Mouse (Mus musculus) layer of hippocampus, postnatal 10 days (tissue): ENCODE measurements around the gene Slc1a6. TPM values are rescaled to one million over a fixed set of nuclear protein-coding genes. Genes with fewer than 3 reads are reported as not detected.
"Not testable (repeated sequence)": the region's sequence is repeated elsewhere in the genome, so short reads cannot be mapped to it uniquely, and the experiment has no call there.

Experiments used
- DNase-seq, 2 experiments: peaks; one replicate each; pipeline ENCODE4 v3.0.0; 2021; ENCODE audit warnings: low spot score in 2 of 2
- long read RNA-seq: library from polyadenylated mRNA; stranded (forward); transcript quantifications from one replicate; pipeline ENCODE4 v2.0.0, GENCODE M21; 2023
- total RNA-seq, 2 experiments: library from RNA; stranded (reverse); gene quantifications; 2 replicates each; pipeline ENCODE4 v1.2.3; 2021

Gene Slc1a6
- total RNA-seq: 10 to 100 TPM; 16.1 to 17.3 TPM
- long read RNA-seq, partial matches to known transcripts: 0 of 4 reads
- long read RNA-seq, other reads (novel, unspliced or antisense): 1 of 4 reads

DNA sequence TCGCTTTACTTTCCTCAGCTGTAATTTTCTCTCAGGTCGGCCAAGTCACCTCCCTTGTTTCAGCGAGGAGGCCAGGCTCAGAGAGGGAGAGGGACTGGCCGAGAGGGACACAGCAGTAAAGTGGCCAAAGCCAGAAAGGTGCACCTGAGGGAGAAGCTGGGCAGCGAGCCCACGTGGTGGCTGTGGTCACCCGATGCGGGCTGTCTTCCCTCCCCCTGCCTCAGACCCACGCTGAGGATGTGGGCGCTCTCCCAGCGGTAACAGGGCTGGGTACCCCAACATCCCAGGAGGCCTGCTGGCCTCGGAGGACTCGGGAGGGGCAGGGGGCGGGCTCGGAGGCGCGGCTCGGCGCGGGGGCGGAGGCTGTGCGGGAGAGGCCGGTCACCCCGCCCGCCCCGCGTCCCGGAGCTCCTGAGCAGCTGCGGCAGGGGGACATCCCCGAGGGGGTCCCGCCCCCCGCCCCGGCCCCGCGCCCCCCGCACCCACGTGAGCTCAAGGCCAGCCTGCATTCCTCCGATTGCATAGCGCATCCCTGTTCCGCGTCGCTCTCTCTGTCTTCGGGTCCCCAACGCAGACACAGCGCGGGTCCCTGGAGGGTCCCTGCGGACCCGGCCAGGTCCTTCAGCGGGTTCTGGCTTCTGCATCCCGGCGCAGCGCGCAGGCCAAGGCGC, at the start of gene Slc1a6:
Slc1a6 (plus strand) TSS at position 516 of the 671 bp plus-strand sequence.
- peak; percentile 31 to 47 for DNase-seq

DNA sequence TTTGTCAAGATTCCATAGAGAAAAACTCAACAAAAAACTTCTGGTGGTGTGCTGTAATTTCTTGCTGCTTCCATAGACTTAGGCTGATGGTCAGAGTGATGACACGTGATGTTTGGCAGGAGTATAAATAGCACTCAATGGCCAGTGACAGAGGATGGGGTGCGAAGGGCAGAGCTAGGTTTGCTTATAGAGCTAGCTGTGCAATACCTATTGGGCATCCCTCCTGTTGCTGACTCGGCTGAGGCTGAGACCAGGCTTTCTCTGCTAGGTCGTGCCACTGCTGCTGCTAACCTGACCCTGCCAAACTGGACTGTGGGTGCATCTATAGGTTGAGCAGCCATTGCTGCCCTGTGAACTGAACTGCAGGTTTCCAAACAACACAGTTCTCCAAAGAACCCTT, 40.5 kb upstream of the Slc1a6 start:
- DNase-seq: no peak

DNA sequence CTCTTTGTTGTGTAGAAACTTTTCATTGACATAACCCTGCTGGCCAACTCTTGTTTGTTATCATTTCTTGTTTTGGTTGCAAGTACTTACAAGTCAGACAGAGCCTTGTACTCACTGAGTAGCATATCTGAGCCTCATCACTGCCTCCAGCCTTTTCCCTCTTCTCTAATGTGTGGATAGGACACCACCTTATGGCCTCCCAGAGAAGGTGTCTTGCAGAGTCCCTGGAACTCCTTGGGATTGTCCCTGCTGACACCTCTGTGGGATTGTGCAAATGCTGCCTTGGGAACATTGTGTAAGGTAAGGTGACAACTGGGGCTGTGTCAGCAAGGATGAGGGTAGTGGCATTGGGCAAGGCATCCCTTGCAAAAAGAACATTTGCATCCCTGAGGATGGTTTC, 36.6 kb upstream of the Slc1a6 start:
- no peak for DNase-seq

DNA sequence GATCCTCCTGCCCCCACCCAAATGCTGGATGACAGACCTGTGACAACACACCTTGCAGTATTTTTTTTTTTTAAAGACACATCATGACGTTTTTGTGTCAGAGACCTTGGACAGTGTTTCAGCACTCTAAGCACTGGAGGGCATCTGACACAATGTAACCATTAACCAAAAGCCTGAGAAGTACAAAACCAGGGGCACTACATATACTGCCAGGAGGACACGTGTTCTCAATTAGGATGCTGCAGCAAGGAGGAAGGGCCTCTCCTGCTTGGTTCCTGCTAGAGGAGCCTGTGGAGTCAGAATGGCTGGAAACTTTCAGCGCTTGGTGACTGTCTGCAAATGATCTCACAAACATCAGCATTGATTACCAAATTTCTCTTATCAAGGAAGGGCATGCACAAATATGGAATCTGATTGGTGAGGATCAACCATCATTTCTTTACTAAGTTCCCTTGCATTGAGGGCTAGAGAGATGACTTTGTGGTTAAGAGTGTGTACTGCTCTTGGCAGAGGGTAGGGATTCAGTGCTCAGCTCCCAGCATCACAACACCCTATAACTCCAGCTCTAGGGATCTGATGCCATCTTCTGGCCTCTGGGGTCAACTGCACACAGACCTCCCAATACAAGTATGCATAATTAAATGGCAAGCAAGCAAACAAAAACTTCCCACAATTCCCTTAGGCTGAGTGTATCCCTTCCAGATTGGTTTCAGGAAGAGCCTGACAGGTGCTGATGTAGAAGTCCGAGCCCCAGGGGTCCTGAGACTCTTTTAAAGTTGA, 34.7 kb upstream of the Slc1a6 start:
- DNase-seq: no peak

DNA sequence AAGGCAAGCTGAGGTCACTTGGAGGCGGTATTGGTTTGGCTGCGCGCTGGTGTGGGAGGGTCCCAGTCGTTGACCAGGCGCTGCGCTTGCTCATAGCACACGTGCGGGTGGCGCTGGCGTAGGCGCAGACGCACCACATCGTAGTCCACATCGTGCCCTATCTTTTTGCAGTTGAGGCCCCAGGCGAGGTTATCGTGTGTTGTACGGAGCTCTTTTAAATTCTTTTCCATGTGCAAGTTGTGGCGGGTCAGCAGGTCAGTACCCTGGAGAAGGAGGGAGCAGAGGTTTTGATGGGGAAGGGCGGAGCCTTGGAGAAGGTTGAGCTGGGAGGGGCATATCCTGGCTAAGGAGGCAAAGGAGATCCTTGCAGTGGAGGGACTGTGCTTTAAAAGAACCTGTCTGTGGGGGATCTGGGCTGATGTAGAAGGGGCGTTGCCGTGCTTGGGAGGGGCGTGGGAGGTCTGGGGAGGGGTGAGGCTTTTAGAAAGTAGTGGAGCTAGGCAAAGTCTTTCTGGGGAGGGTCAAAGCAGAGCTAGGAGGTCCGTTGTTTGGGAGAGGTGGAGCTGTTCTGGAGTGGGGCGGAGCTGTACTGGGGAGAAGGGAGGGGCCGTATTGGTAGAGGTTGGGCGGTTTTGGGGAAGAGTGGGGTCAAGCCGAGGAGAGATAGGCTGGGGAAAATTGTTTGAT, 33.1 kb upstream of the Slc1a6 start:
- DNase-seq: peak in 1 of 2 experiments; percentile 35

DNA sequence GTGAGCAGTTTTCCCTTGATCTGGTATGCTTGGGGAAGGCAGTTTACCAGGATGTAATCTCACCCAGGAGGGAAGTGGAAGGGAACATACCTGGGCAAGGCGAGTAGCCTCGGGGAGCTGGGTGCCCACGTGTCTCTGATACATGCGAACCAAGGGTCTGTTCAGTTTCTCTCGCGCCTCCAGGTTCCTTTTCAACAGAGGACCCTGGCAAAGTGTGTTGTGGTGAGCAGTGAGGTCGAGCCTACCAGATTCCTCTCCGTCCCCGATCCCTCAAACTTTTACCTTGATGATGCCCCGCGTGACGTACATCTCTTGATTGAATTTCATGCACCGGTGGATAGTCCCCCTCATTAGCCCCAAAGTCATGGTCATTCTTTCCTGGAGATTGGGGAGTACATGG, 32.1 kb upstream of the Slc1a6 start:
- no peak for DNase-seq

DNA sequence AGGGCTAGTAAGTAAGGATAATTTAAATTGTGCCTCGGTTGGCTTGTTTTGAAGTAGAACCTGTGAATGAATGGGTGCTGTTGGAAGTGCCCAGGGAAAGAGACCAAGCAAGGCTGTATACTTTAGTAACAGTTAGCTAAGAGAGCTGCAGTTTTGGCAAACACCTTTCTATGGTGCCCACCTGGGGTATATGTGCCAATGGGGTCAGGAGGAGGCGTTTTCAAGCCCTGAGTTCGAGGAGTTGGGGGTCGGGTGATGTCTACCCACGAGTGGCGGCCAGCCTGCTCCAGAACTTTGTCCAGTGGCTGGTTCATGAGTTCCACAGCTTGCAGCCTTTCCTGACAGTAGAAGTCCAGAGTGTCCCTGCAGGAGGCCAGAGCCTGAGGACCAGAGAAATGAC, 31.4 kb upstream of the Slc1a6 start:
- no peak for DNase-seq

DNA sequence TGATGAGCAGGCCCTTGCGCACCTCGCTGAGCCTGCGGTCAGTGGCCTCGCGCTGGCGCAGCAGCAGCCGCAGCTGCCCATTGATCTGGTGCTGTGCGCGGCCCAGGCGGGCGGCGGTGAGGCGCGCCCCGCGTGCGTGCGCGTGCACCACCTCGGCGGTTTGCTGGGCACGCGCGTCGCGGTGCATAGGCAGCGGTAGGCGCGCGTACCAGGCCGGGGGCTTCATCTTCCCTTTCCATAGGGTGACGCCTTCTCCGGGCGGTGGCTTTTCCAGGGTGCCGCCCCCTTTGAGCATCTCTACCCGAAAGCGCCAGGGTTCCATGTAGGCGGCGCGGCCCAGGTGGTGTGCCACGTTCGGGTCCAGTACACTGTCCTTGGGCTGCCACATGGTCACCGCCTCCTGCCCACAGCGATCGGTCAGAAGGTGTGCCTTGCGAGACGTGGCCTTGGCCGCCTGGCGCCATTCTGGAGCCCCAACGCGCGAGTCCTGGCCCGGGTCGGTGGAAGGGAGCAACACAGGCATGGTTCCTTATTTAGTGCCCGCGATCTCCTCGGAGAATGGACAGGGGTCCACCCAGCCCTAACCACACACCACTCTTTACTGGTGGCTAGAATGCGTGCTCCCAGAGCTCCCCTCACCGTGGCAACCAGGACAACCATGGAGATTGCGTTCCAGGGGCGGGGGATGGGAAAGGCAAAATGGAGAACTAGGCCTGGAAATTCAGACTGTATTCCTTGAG, 27.7 kb upstream of the Slc1a6 start, which contains the start of gene Ccdc105:
Ccdc105 (minus strand) TSS at position 614 of the 740 bp plus-strand sequence.
- peak; percentile 68 to 78 for DNase-seq

DNA sequence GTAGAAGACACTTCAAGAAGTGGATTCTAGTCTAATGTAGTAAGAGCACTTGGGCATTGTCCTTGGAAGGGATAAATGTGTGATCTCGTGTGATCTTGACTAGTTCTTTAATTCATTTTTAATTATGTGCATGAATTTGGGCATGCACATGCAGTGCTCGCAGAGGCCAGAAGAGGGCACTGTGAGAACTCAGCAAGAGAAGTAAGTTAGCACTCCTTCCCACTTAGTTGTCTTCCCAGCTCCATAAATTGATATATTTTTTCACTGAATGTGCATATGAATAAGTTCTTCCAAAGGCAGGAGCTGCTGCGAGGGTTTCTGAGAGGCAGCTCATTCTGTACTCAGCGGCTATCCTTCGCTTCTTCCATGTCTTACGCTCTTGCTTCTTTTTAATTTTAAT, 24.3 kb upstream of the Slc1a6 start:
- peak; percentile 83 to 88 for DNase-seq

DNA sequence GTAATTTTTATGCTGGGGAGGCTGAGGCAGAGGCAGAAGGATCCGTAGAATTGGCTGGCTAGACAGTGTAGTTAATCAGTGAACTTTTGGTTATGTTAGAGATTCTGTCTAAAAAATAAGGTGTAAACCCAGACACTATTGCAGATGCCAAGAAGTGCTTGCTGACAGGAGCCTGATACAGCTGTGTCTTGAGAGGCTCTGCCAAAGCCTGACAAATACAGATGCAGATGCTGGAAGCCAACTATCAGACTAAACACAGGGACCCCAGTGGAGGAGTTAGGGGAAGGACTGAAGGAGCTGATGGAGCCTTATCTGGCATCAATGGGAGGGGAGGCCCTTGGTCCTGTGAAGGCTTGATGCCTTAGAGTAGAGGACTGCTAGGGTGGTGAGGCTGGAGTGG, 14.7 kb upstream of the Slc1a6 start:
- no peak for DNase-seq

DNA sequence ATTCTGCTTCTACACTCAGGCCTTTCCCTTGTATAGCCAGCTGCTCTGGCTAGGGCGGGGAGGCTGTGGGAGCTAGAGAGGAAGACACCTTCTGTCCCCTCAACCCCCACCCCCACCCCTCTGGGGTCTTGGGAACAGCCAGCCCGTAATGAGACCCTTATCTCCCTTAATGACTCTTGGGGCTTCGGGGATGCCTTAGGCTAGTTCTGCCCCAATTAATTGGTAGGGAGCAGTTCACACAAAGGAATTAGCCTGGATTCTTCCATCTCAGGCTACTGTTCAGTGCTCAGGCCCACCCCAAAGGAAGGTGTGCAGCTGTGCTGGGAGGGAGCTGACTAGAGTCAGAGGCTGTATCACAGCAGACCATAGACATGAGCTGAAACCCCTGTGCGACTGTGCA, 4.5 kb upstream of the Slc1a6 start:
- no peak for DNase-seq

DNA sequence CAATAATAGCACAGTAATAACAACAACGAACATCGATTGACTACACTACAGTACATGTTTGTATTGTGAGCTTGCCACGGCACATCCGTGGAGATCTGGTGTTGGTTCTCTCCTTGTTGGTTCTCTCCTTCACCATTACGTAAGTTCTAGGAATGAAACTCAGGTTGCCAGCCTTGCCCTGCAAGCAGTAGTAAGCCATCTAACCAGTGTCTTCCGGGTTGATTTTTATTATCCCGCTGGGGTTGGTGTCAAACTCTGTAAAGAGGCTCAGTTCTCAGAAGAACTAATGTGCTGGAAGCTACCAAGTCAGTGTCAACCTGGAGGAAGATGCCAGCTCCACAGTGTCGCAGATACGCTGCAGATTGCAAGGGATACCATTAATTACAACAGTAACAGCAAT, 769 bp upstream of the Slc1a6 start:
- DNase-seq: no peak

DNA sequence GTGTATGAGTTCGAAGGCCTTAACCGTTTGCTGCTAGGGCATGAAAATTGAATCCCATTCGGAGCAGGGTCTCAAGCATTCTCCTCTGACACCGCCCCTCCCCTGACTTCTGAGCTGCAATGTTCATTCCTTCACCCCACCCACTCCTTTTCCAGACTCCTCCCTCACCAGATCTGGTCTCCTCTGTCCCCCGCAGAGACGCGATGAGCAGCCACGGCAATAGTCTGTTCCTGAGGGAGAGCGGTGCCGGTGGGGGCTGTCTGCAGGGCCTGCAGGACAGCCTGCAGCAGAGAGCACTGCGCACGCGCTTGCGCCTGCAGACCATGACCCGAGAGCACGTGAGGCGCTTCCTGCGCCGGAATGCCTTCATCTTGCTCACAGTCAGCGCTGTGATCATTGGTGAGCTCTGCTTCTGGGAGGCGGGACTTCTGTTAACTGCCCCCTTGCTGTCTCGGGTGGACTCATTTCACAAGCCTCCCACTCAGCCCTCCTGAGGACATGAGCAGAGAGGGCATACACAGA, 7.3 kb downstream of the Slc1a6 start:
- peak; percentile 78 to 84 for DNase-seq

DNA sequence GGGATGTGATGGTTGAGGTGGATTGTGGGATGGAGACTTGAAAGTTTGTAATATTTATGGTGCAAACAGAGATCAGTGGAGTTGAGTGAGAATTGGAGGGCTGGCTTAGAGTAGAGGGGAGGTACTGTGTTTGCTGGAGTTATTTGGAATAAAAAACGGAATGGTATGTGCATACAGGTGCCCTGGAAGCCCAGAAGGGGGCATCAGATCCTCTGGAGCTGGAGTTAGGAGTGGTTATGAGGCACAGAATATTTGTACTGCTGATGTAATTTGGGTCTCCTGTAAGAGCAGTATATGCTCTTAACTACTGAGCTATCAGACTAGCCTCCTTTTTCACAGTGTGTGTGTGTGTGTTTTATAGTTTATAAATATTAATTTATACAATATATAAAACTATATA, 10.3 kb downstream of the Slc1a6 start:
- DNase-seq: no peak

DNA sequence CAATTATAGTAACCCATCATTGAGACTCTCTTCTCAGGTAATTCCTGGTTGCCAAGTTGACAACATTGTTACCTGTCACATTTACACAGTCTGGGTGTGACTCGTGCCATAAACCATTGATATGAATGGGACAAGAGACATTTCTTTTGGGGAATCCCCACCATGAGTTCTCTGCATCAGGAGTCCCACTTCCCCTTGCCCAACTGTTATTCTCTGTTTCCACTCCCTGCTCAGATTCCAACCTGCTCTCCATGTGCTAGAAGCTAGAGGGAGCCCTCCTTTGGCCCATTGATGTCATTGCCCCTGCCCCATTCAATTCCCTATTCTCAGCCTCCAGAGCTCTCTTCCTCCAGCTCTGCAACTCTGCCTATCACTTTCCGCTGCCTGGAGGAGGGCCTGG, 21.2 kb downstream of the Slc1a6 start:
- no peak for DNase-seq

DNA sequence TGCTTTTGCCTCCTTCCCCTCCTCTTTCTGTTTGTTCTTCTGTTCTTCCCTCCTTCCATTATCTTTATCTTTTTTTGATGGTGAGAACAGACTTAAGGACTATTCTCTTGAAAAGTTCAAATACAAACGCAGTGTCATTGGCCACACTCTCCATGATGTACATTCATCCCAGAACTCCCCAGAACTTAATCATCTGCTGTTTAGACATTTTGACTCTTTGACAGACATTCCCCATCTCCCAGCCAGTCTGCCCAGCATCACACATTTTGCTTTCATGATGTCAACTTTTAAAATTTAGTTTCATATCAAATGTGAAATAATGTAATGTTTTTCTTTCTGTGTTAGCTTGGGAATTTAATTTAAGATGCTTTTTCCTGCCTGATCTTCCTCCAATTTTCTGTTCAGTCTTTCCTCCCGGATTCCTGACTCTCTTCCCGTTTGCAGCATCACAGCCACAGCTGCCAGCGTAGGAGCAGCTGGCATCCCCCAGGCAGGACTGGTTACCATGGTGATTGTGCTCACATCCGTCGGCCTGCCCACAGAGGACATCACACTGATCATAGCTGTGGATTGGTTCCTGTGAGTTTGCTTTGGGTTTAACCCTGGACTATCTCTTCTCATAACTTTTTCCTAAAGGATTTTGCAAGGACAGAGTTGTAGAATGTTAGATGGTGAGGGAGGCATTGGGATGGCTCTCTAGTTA, 32.2 kb downstream of the Slc1a6 start:
- DNase-seq: peak; percentile 53 to 62

DNA sequence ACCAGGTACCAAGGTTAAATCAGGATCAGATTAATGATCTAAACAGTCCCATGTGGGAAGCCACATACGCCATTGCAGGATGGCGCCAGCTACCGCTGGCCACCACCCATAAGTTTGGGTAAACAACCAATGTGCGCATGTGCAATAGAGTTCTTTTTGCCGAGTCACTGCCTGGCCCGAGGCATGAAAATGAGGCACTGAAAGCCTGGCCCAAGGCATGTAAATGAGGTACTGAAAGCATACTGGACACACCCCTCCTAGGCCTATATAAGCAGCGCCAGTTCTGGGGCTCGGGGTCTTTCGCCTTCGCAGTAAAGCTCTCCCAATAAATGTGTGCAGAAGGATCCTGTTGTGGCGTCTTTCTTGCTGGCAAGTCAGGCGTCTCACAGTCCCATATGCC, 60.2 kb downstream of the Slc1a6 start:
- not testable (repeated sequence) for DNase-seq

DNA sequence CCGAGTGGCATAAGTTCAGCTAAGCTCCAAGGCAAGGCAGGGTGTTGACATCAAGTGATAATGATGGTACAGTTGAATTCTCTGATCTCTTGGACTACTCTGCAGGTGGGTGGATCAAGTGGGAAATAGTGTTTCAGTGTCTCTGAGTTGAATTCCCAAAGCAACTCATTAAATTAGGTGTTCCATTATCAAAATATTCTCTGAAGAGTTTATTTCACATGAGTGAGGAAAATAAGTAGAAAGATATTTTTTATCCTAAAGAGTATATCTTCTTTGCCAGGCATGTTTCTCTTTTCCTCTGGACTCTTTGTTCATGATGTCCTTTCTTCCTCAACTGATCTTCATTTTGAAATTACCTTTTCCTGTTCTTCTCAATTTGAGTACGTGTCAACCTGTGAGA, 71.8 kb downstream of the Slc1a6 start, which contains the start of gene Olfr1356:
Olfr1356 (minus strand) TSS at position 101 of the 400 bp plus-strand sequence.
- no peak for DNase-seq
